Comparison of ENCODE assay signal across 24 mouse cellular contexts in genomic region chr4:89638651-89639050, GRCm38 (mm10). TPM values are rescaled to one million over a fixed set of nuclear protein-coding genes. Genes with fewer than 3 reads are reported as not detected.
DNase-seq lines count a peak whose midpoint lies in the region; ATAC-seq and TF ChIP-seq lines count a peak whose summit lies in the region.
"Had no signal": no experiment of that assay in that cellular context is flagged by ENCODE, and none has a peak within 500 bp of the region (broad histone marks: within the 10 kb centered on the region; RNA-seq: fewer than 3 reads in every experiment).

No protein-coding gene starts in this region.

- in situ Hi-C loops in CH12.LX (cut with MboI; ENCODE audit: low pct_ligation_motif_present, low pct_unique_long_range_greater_than_20kb, low sequenced_read_pairs): no loop called here

- H3K4me1 ChIP-seq in hindbrain, embryonic 16.5 days (ENCODE audit: control insufficient read depth, insufficient read depth, low read depth, low read length): no peaks in the 10 kb centered on the region
- H3K4me1 ChIP-seq in hindbrain, embryonic 11.5 days (replicated peaks; ENCODE audit: control insufficient read depth, insufficient read depth, low read length): no peaks in the 10 kb centered on the region
- H3K4me1 ChIP-seq in CH12.LX (ENCODE audit: control insufficient read depth in 1 of 2, insufficient read depth in 2 of 2): no peaks in the 10 kb centered on the region
- H3K4me1 ChIP-seq in midbrain, embryonic 14.5 days (ENCODE audit: control insufficient read depth, insufficient read depth, low read length): no peaks in the 10 kb centered on the region; the same call in 1 of the 2 replicates
- H3K4me1 ChIP-seq: heart, embryonic 12.5 days; hindbrain, embryonic 15.5 days; liver, embryonic 13.5 days had no signal

- no peaks in the 10 kb centered on the region for H3K27me3 ChIP-seq in hindbrain, embryonic 16.5 days (replicated peaks; ENCODE audit: control insufficient read depth, insufficient read depth, low read length)
- no peaks in the 10 kb centered on the region for H3K27me3 ChIP-seq in hindbrain, embryonic 11.5 days (ENCODE audit: control insufficient read depth, insufficient read depth, low read length)
- no peaks in the 10 kb centered on the region for H3K27me3 ChIP-seq in CH12.LX (replicated peaks)
- no peaks in the 10 kb centered on the region for H3K27me3 ChIP-seq in midbrain, embryonic 14.5 days (ENCODE audit: control insufficient read depth, insufficient read depth, low read length)
- H3K27me3 ChIP-seq: heart, embryonic 12.5 days; hindbrain, embryonic 15.5 days; limb, embryonic 12.5 days; liver, embryonic 13.5 days had no signal

- WGBS in hindbrain, embryonic 16.5 days: 44% methylated on average over 6 of the region's 6 CpGs
- 55% methylated on average over 6 of the region's 6 CpGs for WGBS in hindbrain, embryonic 11.5 days
- 12% methylated on average over 6 of the region's 6 CpGs for WGBS in midbrain, embryonic 14.5 days

- no peaks in the 10 kb centered on the region for H3K79me2 ChIP-seq in CH12.LX (replicated peaks; ENCODE audit: control insufficient read depth, extremely low read depth, insufficient read depth, poor library complexity, severe bottlenecking)

- no peak for TF ChIP-seq EP300 in CH12.LX (IDR thresholded peaks at IDR 0.05; ENCODE audit: low read length)

- no peak overlapping the region for H3K27ac ChIP-seq in hindbrain, embryonic 16.5 days (ENCODE audit: low read depth, low read length)
- H3K27ac ChIP-seq in hindbrain, embryonic 11.5 days (ENCODE audit: low read depth, low read length): no peak overlapping the region
- no peak overlapping the region for H3K27ac ChIP-seq in CH12.LX (ENCODE audit: insufficient read depth, low read depth)
- no peak overlapping the region for H3K27ac ChIP-seq in midbrain, embryonic 14.5 days (replicated peaks; ENCODE audit: low read depth, low read length)
- H3K27ac ChIP-seq: embryonic facial prominence, embryonic 10.5 days; gastrocnemius, adult 2 months; hindbrain, embryonic 15.5 days; limb, embryonic 12.5 days; liver, embryonic 13.5 days had no signal

- peak; percentile 45; the same call in 1 of the 2 replicates for ATAC-seq in hindbrain, embryonic 16.5 days
- no peak for ATAC-seq in hindbrain, embryonic 11.5 days (ENCODE audit: low FRiP score)
- ATAC-seq in midbrain, embryonic 14.5 days (ENCODE audit: low FRiP score, low TSS enrichment): no peak

- DNase-seq in hindbrain, embryonic 11.5 days (ENCODE audit: low spot score): no peak
- no peak for DNase-seq in CH12.LX (ENCODE audit: extremely low read depth)
- peak; percentile 68 for DNase-seq in brain, embryonic 14.5 days (ENCODE audit: low read depth)
- peak; percentile 19 for DNase-seq in midbrain, embryonic 14.5 days
- no peak for DNase-seq in urinary bladder, adult 2 months (ENCODE audit: low spot score)
- DNase-seq in thymus, postnatal 14 days: no peak
- DNase-seq: adrenal gland, adult 2 months; cerebellum, adult 9-10 months; gastrocnemius, adult 2 months; heart, postnatal 14 days; kidney, adult 11 months; liver, embryonic 13.5 days; lung, embryonic 14.5 days; lung, postnatal 4 days; retina, postnatal 1 day; right cerebral cortex, postnatal 4 days; thymus, adult 18-20 months had no signal

- no peaks in the 10 kb centered on the region for H3K36me3 ChIP-seq in hindbrain, embryonic 16.5 days (ENCODE audit: control insufficient read depth, insufficient read depth, low read length)
- no peaks in the 10 kb centered on the region for H3K36me3 ChIP-seq in hindbrain, embryonic 11.5 days (ENCODE audit: control insufficient read depth, insufficient read depth, low read length)
- H3K36me3 ChIP-seq in CH12.LX (replicated peaks in 1 of 2; ENCODE audit: control insufficient read depth in 1 of 2, insufficient read depth in 1 of 2, low read length in 1 of 2): no peaks in the 10 kb centered on the region
- H3K36me3 ChIP-seq in midbrain, embryonic 14.5 days (ENCODE audit: control insufficient read depth, insufficient read depth, low read length): no peaks in the 10 kb centered on the region
- H3K36me3 ChIP-seq: embryonic facial prominence, embryonic 10.5 days; heart, embryonic 12.5 days; hindbrain, embryonic 15.5 days; limb, embryonic 12.5 days; liver, embryonic 13.5 days had no signal

- dilution Hi-C loops in CH12.LX (cut with MboI; ENCODE audit: extremely low pct_ligation_motif_present, extremely low pct_unique_long_range_greater_than_20kb, low sequenced_read_pairs): no loop called here

- no peak for TF ChIP-seq RAD21 in CH12.LX (IDR thresholded peaks at IDR 0.05; ENCODE audit: low read depth, low read length)

- TF ChIP-seq CTCF in CH12.LX (conservative IDR thresholded peaks at IDR 0.05 in 1 of 2, IDR thresholded peaks at IDR 0.05 in 1 of 2; ENCODE audit: low read depth in 2 of 2, low read length in 2 of 2): no peak
- TF ChIP-seq CTCF in brain, embryonic 14.5 days (IDR thresholded peaks at IDR 0.05; ENCODE audit: borderline replicate concordance, extremely low read depth, insufficient read depth, insufficient read length): no peak

- H3K4me2 ChIP-seq in hindbrain, embryonic 16.5 days (ENCODE audit: low read length): no peak overlapping the region
- H3K4me2 ChIP-seq in hindbrain, embryonic 11.5 days (replicated peaks; ENCODE audit: low read depth, low read length): no peak overlapping the region
- H3K4me2 ChIP-seq in CH12.LX (ENCODE audit: insufficient read depth, low read depth, poor library complexity, severe bottlenecking): peak overlapping the region; percentile 62; the same call in 1 of the 2 replicates
- H3K4me2 ChIP-seq in midbrain, embryonic 14.5 days (ENCODE audit: low read length): no peak overlapping the region
- H3K4me2 ChIP-seq: heart, embryonic 12.5 days; hindbrain, embryonic 15.5 days; limb, embryonic 12.5 days; liver, embryonic 13.5 days; lung, embryonic 14.5 days had no signal

- no peak overlapping the region for H3K9ac ChIP-seq in hindbrain, embryonic 16.5 days (ENCODE audit: low read depth, low read length)
- H3K9ac ChIP-seq in hindbrain, embryonic 11.5 days (ENCODE audit: low read depth, low read length): no peak overlapping the region
- H3K9ac ChIP-seq in CH12.LX (ENCODE audit: insufficient read depth, low read depth): no peak overlapping the region
- no peak overlapping the region for H3K9ac ChIP-seq in midbrain, embryonic 14.5 days (replicated peaks; ENCODE audit: low read length)
- H3K9ac ChIP-seq: heart, embryonic 12.5 days; hindbrain, embryonic 15.5 days; limb, embryonic 12.5 days; liver, embryonic 13.5 days; lung, embryonic 14.5 days had no signal

- no peak overlapping the region for H3K4me3 ChIP-seq in hindbrain, embryonic 16.5 days (ENCODE audit: low read length)
- no peak overlapping the region for H3K4me3 ChIP-seq in hindbrain, embryonic 11.5 days (ENCODE audit: low read depth, low read length)
- H3K4me3 ChIP-seq in CH12.LX (replicated peaks in 1 of 3; ENCODE audit: low read depth in 2 of 3, low read length in 2 of 3, poor library complexity in 1 of 3): peak overlapping the region in 1 of 3 experiments; percentile 20
- H3K4me3 ChIP-seq in midbrain, embryonic 14.5 days (replicated peaks; ENCODE audit: low read depth, low read length): no peak overlapping the region
- H3K4me3 ChIP-seq: embryonic facial prominence, embryonic 10.5 days; gastrocnemius, adult 2 months; heart, embryonic 12.5 days; hindbrain, embryonic 15.5 days; limb, embryonic 12.5 days; liver, embryonic 13.5 days had no signal

- H3K9me3 ChIP-seq in hindbrain, embryonic 16.5 days (ENCODE audit: control insufficient read depth, low read length): no peaks in the 10 kb centered on the region
- no peaks in the 10 kb centered on the region for H3K9me3 ChIP-seq in hindbrain, embryonic 11.5 days (ENCODE audit: control insufficient read depth, low read length)
- no peaks in the 10 kb centered on the region for H3K9me3 ChIP-seq in CH12.LX (replicated peaks; ENCODE audit: low read length)
- H3K9me3 ChIP-seq in midbrain, embryonic 14.5 days (ENCODE audit: control insufficient read depth, low read length): no peaks in the 10 kb centered on the region
- H3K9me3 ChIP-seq: embryonic facial prominence, embryonic 10.5 days; heart, embryonic 12.5 days; hindbrain, embryonic 15.5 days; limb, embryonic 12.5 days; liver, embryonic 13.5 days had no signal

- TF ChIP-seq POLR2A in CH12.LX (IDR thresholded peaks at IDR 0.05; ENCODE audit: low read depth, low read length): no peak
- no peak for TF ChIP-seq POLR2A in brain, embryonic 14.5 days (IDR thresholded peaks at IDR 0.05; ENCODE audit: borderline replicate concordance, extremely low read depth, insufficient read depth, insufficient read length, poor library complexity, severe bottlenecking)

TF ChIP-seq in CH12.LX, 34 proteins besides CTCF, POLR2A, EP300 and RAD21:
- TF ChIP-seq MEF2A (IDR thresholded peaks at IDR 0.05; ENCODE audit: borderline replicate concordance, low read depth, low read length): no peak

RNA-seq across cellular contexts. Expression of gene Dmrta1, which starts 40.6 kb away (rescaled TPM):
- 0.41 and 0.72 TPM in 2 replicates for polyA plus RNA-seq in hindbrain, embryonic 16.5 days (2015; fragmentation: Nextera tagmentation; extraction: Ambion mirVana)
- polyA plus RNA-seq in hindbrain, embryonic 11.5 days (2014; fragmentation: Nextera tagmentation; extraction: Ambion mirVana): 0.22 and 0.49 TPM in 2 replicates
- total RNA-seq in CH12.LX (2012; rRNA removed) (not detected in 2 replicates), CH12.LX (2014; rRNA removed) (not detected in 2 replicates)
- not detected in 2 replicates for polyA plus RNA-seq in CH12.LX (2012; ENCODE audit: insufficient read length, low read depth)
- polyA plus RNA-seq in brain, embryonic 14.5 days (2012; rRNA removed): 1.1 and 1.3 TPM in 2 replicates
- 0.22 and 0.34 TPM in 2 replicates for polyA plus RNA-seq in midbrain, embryonic 14.5 days (2014; fragmentation: Nextera tagmentation; extraction: Ambion mirVana)
- polyA plus RNA-seq in urinary bladder, adult 2 months (2012; rRNA removed): 0.07 and 0.28 TPM in 2 replicates
- total RNA-seq: gastrocnemius, adult 2 months; heart, postnatal 14 days had no signal
- polyA plus RNA-seq: kidney, embryonic 16.5 days; large intestine, adult 2 months; liver, embryonic 13.5 days; lung, embryonic 14.5 days had no signal

Comparison
In these comparisons a context has a peak if more than half of its experiments do, and no peak if none do; other contexts are left out.
1. DNase-seq: peak in brain, embryonic 14.5 days (single experiment) and midbrain, embryonic 14.5 days (single experiment); none in hindbrain, embryonic 11.5 days (single experiment), CH12.LX (single experiment), urinary bladder, adult 2 months (single experiment) and thymus, postnatal 14 days (single experiment).